ENCODE assay signal across 26 mouse cellular contexts in genomic region chr3:55207665-55208064, GRCm38 (mm10). TPM values are rescaled to one million over a fixed set of nuclear protein-coding genes. Genes with fewer than 3 reads are reported as not detected.
DNase-seq lines count a peak whose midpoint lies in the region; ATAC-seq and TF ChIP-seq lines count a peak whose summit lies in the region.
"Had no signal": no experiment of that assay in that cellular context is flagged by ENCODE, and none has a peak within 500 bp of the region (broad histone marks: within the 10 kb centered on the region; RNA-seq: fewer than 3 reads in every experiment).

No protein-coding gene starts in this region.

- no peak for DNase-seq in hindbrain, embryonic 10.5 days (ENCODE audit: low spot score)
- peak; percentile 80 for DNase-seq in midbrain, embryonic 11.5 days (ENCODE audit: low spot score, missing footprints)
- no peak for DNase-seq in midbrain, embryonic 14.5 days
- peak; percentile 75 for DNase-seq in Muller cell, postnatal 12 days (ENCODE audit: inconsistent ontology term)
- no peak for DNase-seq in stomach, postnatal 0 days (ENCODE audit: low spot score)
- DNase-seq in heart, adult 9 months (ENCODE audit: low spot score in 2 of 2): no peak
- DNase-seq: adrenal gland, adult 8-10 months; cerebellum, adult 9-11 months; heart, postnatal 10 days; kidney, postnatal 36 days; lung, embryonic 14.5 days; right cerebral cortex, postnatal 25 days; thymus, adult 18-20 months; thymus, postnatal 4 days had no signal

- no peak for TF ChIP-seq EP300 in stomach, postnatal 0 days (optimal IDR thresholded peaks at IDR 0.05)

- no peak for TF ChIP-seq CTCF in stomach, postnatal 0 days (IDR thresholded peaks at IDR 0.05; ENCODE audit: low read depth)

- no peaks in the 10 kb centered on the region for H3K4me1 ChIP-seq in hindbrain, embryonic 16.5 days (ENCODE audit: control insufficient read depth, insufficient read depth, low read depth, low read length)
- 0 out of 2 replicates have a peak, but pooled peaks cover 8% of the 10 kb centered on the region for H3K4me1 ChIP-seq in hindbrain, embryonic 10.5 days (replicated peaks)
- no peaks in the 10 kb centered on the region for H3K4me1 ChIP-seq in midbrain, embryonic 11.5 days (ENCODE audit: control insufficient read depth, insufficient read depth, low read length)
- 0 out of 2 replicates have a peak, but pooled peaks cover 4% of the 10 kb centered on the region for H3K4me1 ChIP-seq in midbrain, embryonic 14.5 days (ENCODE audit: control insufficient read depth, insufficient read depth, low read length)
- H3K4me1 ChIP-seq in stomach, postnatal 0 days (replicated peaks; ENCODE audit: control insufficient read depth, insufficient read depth): no peaks in the 10 kb centered on the region
- H3K4me1 ChIP-seq: heart, embryonic 10.5 days; intestine, embryonic 15.5 days; liver, embryonic 12.5 days; neural tube, embryonic 13.5 days had no signal

- H3K9me3 ChIP-seq in hindbrain, embryonic 16.5 days (ENCODE audit: control insufficient read depth, low read length): no peaks in the 10 kb centered on the region; the same call in 1 of the 2 replicates
- H3K9me3 ChIP-seq in hindbrain, embryonic 10.5 days: 0 out of 2 replicates have a peak, but pooled peaks cover 2% of the 10 kb centered on the region
- no peaks in the 10 kb centered on the region; the same call in 1 of the 2 replicates for H3K9me3 ChIP-seq in midbrain, embryonic 11.5 days (ENCODE audit: control insufficient read depth, low read length)
- no peaks in the 10 kb centered on the region for H3K9me3 ChIP-seq in midbrain, embryonic 14.5 days (ENCODE audit: control insufficient read depth, low read length)
- H3K9me3 ChIP-seq in stomach, postnatal 0 days (ENCODE audit: control insufficient read depth, low read length): no peaks in the 10 kb centered on the region
- H3K9me3 ChIP-seq: forebrain, embryonic 13.5 days; heart, embryonic 10.5 days; hindbrain, embryonic 13.5 days; intestine, embryonic 15.5 days; liver, embryonic 12.5 days; neural tube, embryonic 13.5 days had no signal

- no peak overlapping the region for H3K4me2 ChIP-seq in hindbrain, embryonic 16.5 days (ENCODE audit: low read length)
- no peak overlapping the region for H3K4me2 ChIP-seq in midbrain, embryonic 11.5 days
- no peak overlapping the region for H3K4me2 ChIP-seq in midbrain, embryonic 14.5 days (ENCODE audit: low read length)
- H3K4me2 ChIP-seq in stomach, postnatal 0 days (replicated peaks; ENCODE audit: low read depth): no peak overlapping the region
- H3K4me2 ChIP-seq: forebrain, embryonic 13.5 days; hindbrain, embryonic 13.5 days; intestine, embryonic 15.5 days; liver, embryonic 12.5 days; lung, embryonic 14.5 days; neural tube, embryonic 13.5 days had no signal

- ATAC-seq in hindbrain, embryonic 16.5 days: 0 out of 2 replicates have a peak, but pooled peaks have one; percentile 69
- ATAC-seq in midbrain, embryonic 11.5 days (ENCODE audit: low FRiP score): no peak
- no peak for ATAC-seq in midbrain, embryonic 14.5 days (ENCODE audit: low FRiP score, low TSS enrichment)
- 0 out of 2 replicates have a peak, but pooled peaks have one; percentile 4 for ATAC-seq in stomach, postnatal 0 days (ENCODE audit: low FRiP score, low TSS enrichment)
- ATAC-seq: forebrain, embryonic 13.5 days; intestine, embryonic 15.5 days; liver, embryonic 12.5 days; Patski had no signal

- no peaks in the 10 kb centered on the region for H3K36me3 ChIP-seq in hindbrain, embryonic 16.5 days (ENCODE audit: control insufficient read depth, insufficient read depth, low read length)
- no peaks in the 10 kb centered on the region for H3K36me3 ChIP-seq in hindbrain, embryonic 10.5 days
- no peaks in the 10 kb centered on the region for H3K36me3 ChIP-seq in midbrain, embryonic 11.5 days (ENCODE audit: control insufficient read depth, insufficient read depth, low read length)
- H3K36me3 ChIP-seq in midbrain, embryonic 14.5 days (ENCODE audit: control insufficient read depth, insufficient read depth, low read length): no peaks in the 10 kb centered on the region
- H3K36me3 ChIP-seq in stomach, postnatal 0 days (ENCODE audit: control insufficient read depth, insufficient read depth, low read length): no peaks in the 10 kb centered on the region
- H3K36me3 ChIP-seq: heart, embryonic 10.5 days; hindbrain, embryonic 13.5 days; intestine, embryonic 15.5 days; liver, embryonic 12.5 days; neural tube, embryonic 13.5 days had no signal

- H3K27me3 ChIP-seq in hindbrain, embryonic 16.5 days (replicated peaks; ENCODE audit: control insufficient read depth, insufficient read depth, low read length): no peaks in the 10 kb centered on the region
- H3K27me3 ChIP-seq in hindbrain, embryonic 10.5 days (ENCODE audit: insufficient read depth, poor library complexity, severe bottlenecking): no peaks in the 10 kb centered on the region
- H3K27me3 ChIP-seq in midbrain, embryonic 11.5 days (ENCODE audit: control insufficient read depth, insufficient read depth, low read length): no peaks in the 10 kb centered on the region
- H3K27me3 ChIP-seq in midbrain, embryonic 14.5 days (ENCODE audit: control insufficient read depth, insufficient read depth, low read length): no peaks in the 10 kb centered on the region
- H3K27me3 ChIP-seq in stomach, postnatal 0 days (ENCODE audit: control insufficient read depth, insufficient read depth, low read length): no peaks in the 10 kb centered on the region
- H3K27me3 ChIP-seq: forebrain, embryonic 13.5 days; hindbrain, embryonic 13.5 days; intestine, embryonic 15.5 days; liver, embryonic 12.5 days; neural tube, embryonic 13.5 days; Patski had no signal

- H3K4me3 ChIP-seq in hindbrain, embryonic 16.5 days (ENCODE audit: low read length): no peak overlapping the region
- no peak overlapping the region for H3K4me3 ChIP-seq in hindbrain, embryonic 10.5 days
- H3K4me3 ChIP-seq in midbrain, embryonic 11.5 days (ENCODE audit: low read depth, low read length): no peak overlapping the region
- H3K4me3 ChIP-seq in midbrain, embryonic 14.5 days (replicated peaks; ENCODE audit: low read depth, low read length): no peak overlapping the region
- no peak overlapping the region for H3K4me3 ChIP-seq in stomach, postnatal 0 days (ENCODE audit: low read depth, low read length)
- H3K4me3 ChIP-seq: forebrain, embryonic 13.5 days; heart, embryonic 10.5 days; hindbrain, embryonic 13.5 days; intestine, embryonic 15.5 days; liver, embryonic 12.5 days; neural tube, embryonic 13.5 days had no signal

- no peak overlapping the region for H3K27ac ChIP-seq in hindbrain, embryonic 16.5 days (ENCODE audit: low read depth, low read length)
- no peak overlapping the region for H3K27ac ChIP-seq in hindbrain, embryonic 10.5 days
- H3K27ac ChIP-seq in midbrain, embryonic 11.5 days (ENCODE audit: low read depth, low read length): no peak overlapping the region
- H3K27ac ChIP-seq in midbrain, embryonic 14.5 days (replicated peaks; ENCODE audit: low read depth, low read length): no peak overlapping the region
- no peak overlapping the region for H3K27ac ChIP-seq in stomach, postnatal 0 days (replicated peaks)
- H3K27ac ChIP-seq: forebrain, embryonic 13.5 days; heart, embryonic 10.5 days; hindbrain, embryonic 13.5 days; intestine, embryonic 15.5 days; liver, embryonic 12.5 days; neural tube, embryonic 13.5 days had no signal

- no peak overlapping the region for H3K9ac ChIP-seq in hindbrain, embryonic 16.5 days (ENCODE audit: low read depth, low read length)
- H3K9ac ChIP-seq in midbrain, embryonic 11.5 days (ENCODE audit: low read length): no peak overlapping the region
- H3K9ac ChIP-seq in midbrain, embryonic 14.5 days (replicated peaks; ENCODE audit: low read length): no peak overlapping the region
- H3K9ac ChIP-seq in stomach, postnatal 0 days (ENCODE audit: low read length): no peak overlapping the region
- H3K9ac ChIP-seq: forebrain, embryonic 13.5 days; hindbrain, embryonic 13.5 days; intestine, embryonic 15.5 days; liver, embryonic 12.5 days; lung, embryonic 14.5 days; neural tube, embryonic 13.5 days had no signal

- 57% methylated on average over 6 of the region's 6 CpGs for WGBS in hindbrain, embryonic 16.5 days
- 72% methylated on average over 6 of the region's 6 CpGs for WGBS in hindbrain, embryonic 10.5 days
- WGBS in midbrain, embryonic 11.5 days: 55% methylated on average over 6 of the region's 6 CpGs
- WGBS in midbrain, embryonic 14.5 days: 43% methylated on average over 6 of the region's 6 CpGs
- WGBS in stomach, postnatal 0 days: 75% methylated on average over 6 of the region's 6 CpGs

RNA-seq across cellular contexts. Expression of gene Sohlh2, which starts 25.8 kb away (rescaled TPM):
- polyA plus RNA-seq in hindbrain, embryonic 16.5 days (2015; fragmentation: Nextera tagmentation; extraction: Ambion mirVana): 0.06 TPM in 1 of 2 replicates, not detected in the other
- polyA plus RNA-seq in hindbrain, embryonic 10.5 days (2016; fragmentation: Nextera tagmentation; extraction: Ambion mirVana): not detected in 2 replicates
- not detected in 2 replicates for polyA plus RNA-seq in midbrain, embryonic 11.5 days (2014; fragmentation: Nextera tagmentation; extraction: Ambion mirVana)
- not detected in 2 replicates for polyA plus RNA-seq in midbrain, embryonic 14.5 days (2014; fragmentation: Nextera tagmentation; extraction: Ambion mirVana)
- polyA plus RNA-seq in stomach, postnatal 0 days (2015; fragmentation: Nextera tagmentation; extraction: Ambion mirVana): not detected in 2 replicates
- polyA plus RNA-seq: forebrain, embryonic 13.5 days; hindbrain, embryonic 13.5 days; kidney, embryonic 14.5 days; limb, embryonic 11.5 days; liver, embryonic 12.5 days; lung, embryonic 14.5 days; neural tube, embryonic 13.5 days; Patski; spleen, adult 2 months; stomach, embryonic 14.5 days had no signal

RNA-seq across cellular contexts. Expression of gene Dclk1, which starts 34.5 kb away (rescaled TPM):
- 234 and 262 TPM in 2 replicates for polyA plus RNA-seq in hindbrain, embryonic 16.5 days (2015; fragmentation: Nextera tagmentation; extraction: Ambion mirVana)
- 52.5 and 81.6 TPM in 2 replicates for polyA plus RNA-seq in hindbrain, embryonic 10.5 days (2016; fragmentation: Nextera tagmentation; extraction: Ambion mirVana)
- polyA plus RNA-seq in midbrain, embryonic 11.5 days (2014; fragmentation: Nextera tagmentation; extraction: Ambion mirVana): 63.2 and 66.7 TPM in 2 replicates
- polyA plus RNA-seq in midbrain, embryonic 14.5 days (2014; fragmentation: Nextera tagmentation; extraction: Ambion mirVana): 278 and 323 TPM in 2 replicates
- polyA plus RNA-seq in stomach, postnatal 0 days (2015; fragmentation: Nextera tagmentation; extraction: Ambion mirVana): 4.4 and 4.6 TPM in 2 replicates

Comparison
In these comparisons a context has a peak if more than half of its experiments do, and no peak if none do; other contexts are left out.
1. DNase-seq: peak in midbrain, embryonic 11.5 days (single experiment) and Muller cell, postnatal 12 days (single experiment); none in hindbrain, embryonic 10.5 days (single experiment), midbrain, embryonic 14.5 days (single experiment), stomach, postnatal 0 days (single experiment) and heart, adult 9 months (0 of 2).
2. ATAC-seq: peak in hindbrain, embryonic 16.5 days (single experiment) and stomach, postnatal 0 days (single experiment); none in midbrain, embryonic 11.5 days (single experiment) and midbrain, embryonic 14.5 days (single experiment).